Mouse (Mus musculus): Measurements from ENCODE around the gene Isca2.

The Isca2 gene

GRCm38 (mm10) chr12:84814663-84815325 is 41.7 kb downstream of the Isca2 start:
- in situ Hi-C loops (cut with MboI, MseI) = no loop called here

- in situ Hi-C loops (cut with MboI, MseI) = no loop called here
Measured at GRCm38 (mm10) chr12:84818496-84818895, 45.4 kb downstream of the Isca2 start.

GRCm38 (mm10) chr12:84819236-84820168 is 46.5 kb downstream of the Isca2 start:
- in situ Hi-C loops (cut with MboI, MseI) = no loop called here

- in situ Hi-C loops (cut with MboI, MseI) = no loop called here
Measured at GRCm38 (mm10) chr12:84823601-84824000, 50.5 kb downstream of the Isca2 start.

- in situ Hi-C loops (cut with MboI, MseI) = no loop called here
Measured at GRCm38 (mm10) chr12:84824203-84824602, 51.2 kb downstream of the Isca2 start.
